Mouse (Mus musculus) C3H10T1/2 (cell line): ENCODE measurements around the gene Vmn1r31. TPM values are rescaled to one million over a fixed set of nuclear protein-coding genes. Genes with fewer than 3 reads are reported as not detected.

ENCODE experiments used
- polyA plus RNA-seq, 2 experiments: library from polyadenylated mRNA; unstranded; fragments of >200 nt; fragmentation: generic; extraction: Trizol; gene quantifications; one replicate each; pipeline ENCODE4 v1.2.1; 2012; ENCODE audit warnings: missing spikeins in 2 of 2

Vmn1r31 gene
- not detected for polyA plus RNA-seq

DNA sequence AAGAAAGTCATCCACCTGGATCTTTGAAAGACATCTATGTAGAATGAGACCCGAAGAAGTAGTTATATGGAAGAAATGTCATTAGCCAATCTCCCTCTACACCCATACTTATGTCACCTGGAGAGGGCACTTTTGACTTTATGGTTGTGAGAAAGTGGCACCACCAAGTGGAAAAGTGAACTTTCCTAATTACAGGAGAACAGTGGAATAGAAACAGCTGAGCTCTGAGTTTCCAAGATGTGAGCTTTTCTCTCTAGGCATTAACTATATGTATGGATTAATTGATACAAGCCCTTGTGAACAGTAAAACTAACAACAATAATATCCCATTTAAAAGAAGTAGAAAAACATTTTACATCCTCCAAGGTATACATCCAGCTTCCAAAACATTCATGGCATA is at the start of gene Vmn1r31:
TSS of gene Vmn1r31 (minus strand) at position 101 of the 400 bp plus-strand sequence.

DNA sequence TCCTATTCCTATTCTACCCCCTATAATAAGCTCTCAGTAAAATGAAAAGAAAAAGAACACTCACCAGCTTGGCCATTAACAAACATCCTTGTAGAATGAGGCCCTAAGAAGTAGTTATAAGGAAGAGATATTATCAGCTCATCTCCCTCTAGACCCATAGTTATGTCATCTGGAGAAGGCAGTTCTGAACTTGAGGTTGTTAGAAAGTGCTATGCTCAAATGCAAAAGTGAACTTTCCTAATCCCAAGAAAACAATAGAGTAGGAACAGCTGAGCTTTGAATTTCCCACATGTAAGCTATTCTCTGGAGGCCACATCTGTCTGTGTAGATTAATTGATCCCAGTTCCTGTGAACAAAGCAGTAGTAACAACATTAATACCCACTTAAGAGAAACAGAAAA is 31.8 kb downstream of the Vmn1r31 start, which contains the start of gene Vmn1r30:
TSS of gene Vmn1r30 (minus strand) at position 101 of the 400 bp plus-strand sequence.

Other genes with a start within 250 kb of the Vmn1r31 start
- not detected for gene Vmn1r28, start 213.3 kb downstream of the Vmn1r31 start, polyA plus RNA-seq
- not detected for gene Vmn1r29, start 173.8 kb downstream of the Vmn1r31 start, polyA plus RNA-seq
- not detected for gene Vmn1r30, start 31.9 kb downstream of the Vmn1r31 start, polyA plus RNA-seq
- 10 to 100 TPM in 1 of 2 experiments, under 1 TPM in 1; 0.71 to 10.7 TPM for gene Abcg2, start 109.2 kb upstream of the Vmn1r31 start, polyA plus RNA-seq